8 mouse cellular contexts compared by ENCODE assay signal in genomic region chr1:43934416-43934810, GRCm38 (mm10). TPM values are rescaled to one million over a fixed set of nuclear protein-coding genes. Genes with fewer than 3 reads are reported as not detected.
DNase-seq lines count a peak whose midpoint lies in the region; ATAC-seq and TF ChIP-seq lines count a peak whose summit lies in the region.

No protein-coding gene starts in this region.

- DNase-seq in CD4-positive, CD25-positive, alpha-beta regulatory T cell, adult 2 months (ENCODE audit: low read depth, low spot score): peak; percentile 43
- no peak for DNase-seq in testis, postnatal 14 days (ENCODE audit: low spot score)
- no peak for DNase-seq in stomach, postnatal 0 days (ENCODE audit: low spot score)
- DNase-seq in left cerebral cortex, postnatal 4 days: no peak
- no peak for DNase-seq in gastrocnemius, postnatal 14 days

- intact Hi-C loops in left cerebral cortex, postnatal 4 days (cut with DNase I): loop anchor here (10.0 kb wide), 1 partner anchor 170 kb away; no protein-coding TSS in a partner anchor
- intact Hi-C loops in gastrocnemius, postnatal 14 days (cut with DNase I; ENCODE audit: low total_unique reads): no loop called here

- peak overlapping the region; percentile 97 for H3K9ac ChIP-seq in limb, embryonic 15.5 days
- peak overlapping the region; percentile 99 for H3K9ac ChIP-seq in stomach, postnatal 0 days (ENCODE audit: low read length)

- H3K27ac ChIP-seq in testis, adult 2 months (ENCODE audit: control insufficient read depth, insufficient read depth, low read depth, low read length): peak overlapping the region; percentile 99
- peak overlapping the region; percentile 98 for H3K27ac ChIP-seq in limb, embryonic 15.5 days
- peak overlapping the region; percentile 97 for H3K27ac ChIP-seq in stomach, postnatal 0 days (replicated peaks)

- H3K27me3 ChIP-seq in testis, adult 2 months (ENCODE audit: control insufficient read depth, insufficient read depth, low read length): no peaks in the 10 kb centered on the region
- H3K27me3 ChIP-seq in limb, embryonic 15.5 days: no peaks in the 10 kb centered on the region
- no peaks in the 10 kb centered on the region for H3K27me3 ChIP-seq in stomach, postnatal 0 days (ENCODE audit: control insufficient read depth, insufficient read depth, low read length)

- peak overlapping the region; percentile 99 for H3K4me3 ChIP-seq in testis, adult 2 months (ENCODE audit: control insufficient read depth, low read depth, low read length)
- H3K4me3 ChIP-seq in limb, embryonic 15.5 days: peak overlapping the region; percentile 65
- peak overlapping the region; percentile 100 for H3K4me3 ChIP-seq in stomach, postnatal 0 days (ENCODE audit: low read depth, low read length)

- no peak for TF ChIP-seq POLR2A in testis, adult 2 months (IDR thresholded peaks at IDR 0.05; ENCODE audit: control insufficient read depth, low read depth, low read length)

- no peaks in the 10 kb centered on the region for H3K36me3 ChIP-seq in testis, adult 2 months (ENCODE audit: control insufficient read depth, insufficient read depth, low read length)
- H3K36me3 ChIP-seq in limb, embryonic 15.5 days: no peaks in the 10 kb centered on the region
- H3K36me3 ChIP-seq in stomach, postnatal 0 days (ENCODE audit: control insufficient read depth, insufficient read depth, low read length): no peaks in the 10 kb centered on the region

- no peaks in the 10 kb centered on the region for H3K9me3 ChIP-seq in limb, embryonic 15.5 days
- H3K9me3 ChIP-seq in stomach, postnatal 0 days (ENCODE audit: control insufficient read depth, low read length): no peaks in the 10 kb centered on the region

- H3K4me2 ChIP-seq in limb, embryonic 15.5 days: peak overlapping the region; percentile 54
- peak overlapping the region; percentile 63 for H3K4me2 ChIP-seq in stomach, postnatal 0 days (replicated peaks; ENCODE audit: low read depth)

- WGBS in limb, embryonic 15.5 days: 1% methylated on average over 17 of the region's 17 CpGs
- under 1% methylated on average over 17 of the region's 17 CpGs for WGBS in stomach, postnatal 0 days

- H3K4me1 ChIP-seq in testis, adult 2 months (ENCODE audit: control insufficient read depth, insufficient read depth, low read length): no peaks in the 10 kb centered on the region
- H3K4me1 ChIP-seq in limb, embryonic 15.5 days: 0 out of 2 replicates have a peak, but pooled peaks cover 8% of the 10 kb centered on the region
- no peaks in the 10 kb centered on the region for H3K4me1 ChIP-seq in stomach, postnatal 0 days (replicated peaks; ENCODE audit: control insufficient read depth, insufficient read depth)

- no peak for TF ChIP-seq CTCF in testis, adult 2 months (IDR thresholded peaks at IDR 0.05; ENCODE audit: control insufficient read depth, insufficient read depth, insufficient replicate concordance, low read depth, low read length)
- no peak for TF ChIP-seq CTCF in stomach, postnatal 0 days (IDR thresholded peaks at IDR 0.05; ENCODE audit: low read depth)

- no peak for ATAC-seq in CD4-positive, CD25-positive, alpha-beta regulatory T cell, adult 4 months
- no peak for ATAC-seq in limb, embryonic 15.5 days (ENCODE audit: insufficient number of reproducible peaks, low FRiP score, low TSS enrichment, low read depth)
- no peak for ATAC-seq in stomach, postnatal 0 days (ENCODE audit: low FRiP score, low TSS enrichment)

- TF ChIP-seq EP300 in stomach, postnatal 0 days (optimal IDR thresholded peaks at IDR 0.05): no peak

RNA-seq across cellular contexts. Expression of gene Tpp2, which starts 1.0 kb away (rescaled TPM):
- polyA plus RNA-seq in CD4-positive, CD25-positive, alpha-beta regulatory T cell, adult 4 months (2017; shearing (Covaris generic)): 100 to 1,000 TPM; 127 to 141 TPM
- 27.8 and 35.4 TPM in 2 replicates for polyA plus RNA-seq in testis, adult 2 months (2012; rRNA removed)
- 56.5 and 58.7 TPM in 2 replicates for polyA plus RNA-seq in limb, embryonic 15.5 days (2015; fragmentation: Nextera tagmentation; extraction: Ambion mirVana)
- polyA plus RNA-seq in stomach, postnatal 0 days (2015; fragmentation: Nextera tagmentation; extraction: Ambion mirVana): 34.5 and 34.8 TPM in 2 replicates
- total RNA-seq in left cerebral cortex, postnatal 4 days (2021): 10 to 100 TPM; 62.0 to 64.2 TPM
- 10 to 100 TPM; 31.5 to 35.0 TPM for total RNA-seq in gastrocnemius, postnatal 14 days (2021)
